Mouse (Mus musculus): ENCODE measurements at regions not wholly inside any gene's neighbourhood (a gene's known extent, or its start where the extent isn't known, plus 50 kb on each side); places are given as distances from the start of the nearest gene placed in this dataset.

- 93% methylated on average over 5 of the region's 5 CpGs for WGBS
- no peaks in the 10 kb centered on the region for H3K9me3 ChIP-seq (ENCODE audit: control insufficient read depth, low read length)
Measured at GRCm38 (mm10) chr12:54320533-54320932, 116.9 kb upstream of the Egln3 start.

GRCm38 (mm10) chr12:54316980-54317471 is 113.4 kb upstream of the Egln3 start:
- ATAC-seq (ENCODE audit: insufficient read depth, low FRiP score, low TSS enrichment): no peak; the same call in 1 of the 2 replicates
- Histone ChIP-seq H3K4me2 (ENCODE audit: low read depth) (peak overlapping the region; percentile 22), H3K9me3 (ENCODE audit: control insufficient read depth, low read length) (no peaks in the 10 kb centered on the region), H3K4me1 (ENCODE audit: control insufficient read depth, insufficient read depth, low read length) (peaks cover 14% of the 10 kb centered on the region), H3K27me3 (ENCODE audit: control insufficient read depth, insufficient read depth, low read length) (no peaks in the 10 kb centered on the region), H3K27ac (ENCODE audit: low read depth, low read length) (no peak overlapping the region), H3K4me3 (ENCODE audit: low read depth, low read length) (no peak overlapping the region), H3K36me3 (ENCODE audit: control insufficient read depth, insufficient read depth, low read length) (no peaks in the 10 kb centered on the region), H3K9ac (ENCODE audit: low read length) (no peak overlapping the region)
- 2% methylated on average over 16 of the region's 16 CpGs for WGBS
- peak; percentile 53 for DNase-seq (ENCODE audit: low spot score)

More at GRCm38 (mm10) chr12:54320533-54320932, 116.9 kb upstream of the Egln3 start:
- H3K36me3 ChIP-seq (ENCODE audit: control insufficient read depth, insufficient read depth, low read length): no peaks in the 10 kb centered on the region
- DNase-seq (ENCODE audit: low spot score) (no peak), ATAC-seq (ENCODE audit: insufficient read depth, low FRiP score, low TSS enrichment) (no peak)
- H3K9ac ChIP-seq (ENCODE audit: low read length): no peak overlapping the region
- H3K27me3 ChIP-seq (ENCODE audit: control insufficient read depth, insufficient read depth, low read length): no peaks in the 10 kb centered on the region
- H3K4me3 ChIP-seq (ENCODE audit: low read depth, low read length): no peak overlapping the region
- H3K4me2 ChIP-seq (ENCODE audit: low read depth): no peak overlapping the region
- H3K27ac ChIP-seq (ENCODE audit: low read depth, low read length): no peak overlapping the region
- H3K4me1 ChIP-seq (ENCODE audit: control insufficient read depth, insufficient read depth, low read length): 0 out of 2 replicates have a peak, but pooled peaks cover 4% of the 10 kb centered on the region

GRCm38 (mm10) chr12:54316066-54316567 is 112.5 kb upstream of the Egln3 start:
- ATAC-seq (ENCODE audit: insufficient read depth, low FRiP score, low TSS enrichment) (no peak), DNase-seq (ENCODE audit: low spot score) (no peak)
- H3K9me3 ChIP-seq (ENCODE audit: control insufficient read depth, low read length): no peaks in the 10 kb centered on the region
- H3K27me3 ChIP-seq (ENCODE audit: control insufficient read depth, insufficient read depth, low read length): no peaks in the 10 kb centered on the region
- H3K27ac ChIP-seq (ENCODE audit: low read depth, low read length): no peak overlapping the region
- 59% methylated on average over 15 of the region's 15 CpGs for WGBS
- no peak overlapping the region for H3K4me3 ChIP-seq (ENCODE audit: low read depth, low read length)
- H3K9ac ChIP-seq (ENCODE audit: low read length): no peak overlapping the region
- no peak overlapping the region for H3K4me2 ChIP-seq (ENCODE audit: low read depth)
- no peaks in the 10 kb centered on the region for H3K36me3 ChIP-seq (ENCODE audit: control insufficient read depth, insufficient read depth, low read length)
- H3K4me1 ChIP-seq (ENCODE audit: control insufficient read depth, insufficient read depth, low read length): peaks cover 14% of the 10 kb centered on the region

DNA sequence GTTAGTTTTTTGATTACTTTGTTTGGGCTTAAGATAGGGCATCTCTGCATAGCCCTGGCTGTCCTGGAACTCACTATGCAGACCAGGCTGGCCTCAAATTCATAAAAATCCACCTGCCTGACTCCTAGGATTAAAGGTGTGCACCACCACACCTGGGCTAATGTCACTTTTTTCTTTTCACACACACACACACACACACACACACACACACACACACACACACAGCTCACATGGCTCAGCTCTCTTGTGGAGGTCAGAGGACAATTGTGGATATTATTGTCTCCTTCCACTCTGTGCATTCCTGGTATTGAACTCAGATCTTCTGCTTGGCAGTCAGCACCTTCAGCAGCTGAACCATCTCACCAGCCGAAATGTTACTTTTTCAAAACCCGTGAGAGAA is 110.5 kb upstream of the Egln3 start:
- H3K4me3 ChIP-seq (ENCODE audit: low read depth, low read length): no peak overlapping the region
- no peaks in the 10 kb centered on the region for H3K36me3 ChIP-seq (ENCODE audit: control insufficient read depth, insufficient read depth, low read length)
- H3K27me3 ChIP-seq (ENCODE audit: control insufficient read depth, insufficient read depth, low read length): no peaks in the 10 kb centered on the region
- DNase-seq (ENCODE audit: low spot score) (no peak), ATAC-seq (ENCODE audit: insufficient read depth, low FRiP score, low TSS enrichment) (no peak)
- no peak overlapping the region for H3K27ac ChIP-seq (ENCODE audit: low read depth, low read length)
- no peaks in the 10 kb centered on the region for H3K9me3 ChIP-seq (ENCODE audit: control insufficient read depth, low read length)
- H3K4me2 ChIP-seq (ENCODE audit: low read depth): no peak overlapping the region
- H3K9ac ChIP-seq (ENCODE audit: low read length): no peak overlapping the region
- peaks cover 14% of the 10 kb centered on the region for H3K4me1 ChIP-seq (ENCODE audit: control insufficient read depth, insufficient read depth, low read length)
- 70% methylated on average over 2 of the region's 2 CpGs for WGBS

GRCm38 (mm10) chr12:54313211-54313845 is 109.7 kb upstream of the Egln3 start:
- Histone ChIP-seq H3K27ac (ENCODE audit: low read depth, low read length) (no peak overlapping the region), H3K9me3 (ENCODE audit: control insufficient read depth, low read length) (no peaks in the 10 kb centered on the region), H3K27me3 (ENCODE audit: control insufficient read depth, insufficient read depth, low read length) (no peaks in the 10 kb centered on the region), H3K4me3 (ENCODE audit: low read depth, low read length) (peak overlapping the region; percentile 31), H3K36me3 (ENCODE audit: control insufficient read depth, insufficient read depth, low read length) (no peaks in the 10 kb centered on the region), H3K9ac (ENCODE audit: low read length) (peak overlapping the region; percentile 56), H3K4me1 (ENCODE audit: control insufficient read depth, insufficient read depth, low read length) (peaks cover 14% of the 10 kb centered on the region), H3K4me2 (ENCODE audit: low read depth) (peak overlapping the region; percentile 75)
- ATAC-seq (ENCODE audit: insufficient read depth, low FRiP score, low TSS enrichment) (peak; percentile 73), DNase-seq (ENCODE audit: low spot score) (peak; percentile 63)
- under 1% methylated on average over 18 of the region's 20 CpGs for WGBS

DNA sequence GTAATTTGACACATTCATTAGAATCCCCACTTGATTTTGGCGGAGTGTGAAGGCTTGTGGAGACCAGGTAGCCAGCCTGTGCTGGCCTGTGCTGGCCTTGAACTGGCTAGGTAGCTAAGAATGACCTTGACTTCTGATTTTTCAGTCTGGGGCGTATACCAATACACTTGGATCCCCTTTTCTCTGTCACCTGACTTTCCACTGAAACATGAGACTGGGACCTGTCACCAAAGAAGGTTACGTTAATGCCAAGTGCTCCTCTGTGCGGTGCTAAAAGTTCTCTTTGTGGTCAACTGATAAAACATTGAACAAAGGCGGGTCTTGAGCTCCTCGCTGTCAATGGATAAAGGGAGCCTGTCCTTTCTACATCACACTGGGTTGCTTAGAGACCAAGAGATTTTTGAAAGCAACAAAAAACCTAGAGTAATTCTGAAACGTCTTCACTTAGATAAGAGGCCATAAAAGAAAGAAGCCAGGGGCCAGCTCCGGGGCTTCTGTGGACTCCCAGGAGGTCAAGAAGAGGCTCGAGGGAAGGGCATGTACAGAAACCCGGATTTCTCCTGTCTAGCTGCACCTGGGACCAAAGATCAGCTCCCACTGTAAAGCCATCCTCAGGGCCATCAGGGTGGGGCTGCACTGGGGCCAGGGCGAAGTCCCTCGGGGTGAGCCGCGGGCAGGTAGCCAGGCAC is 109.0 kb upstream of the Egln3 start:
- Histone ChIP-seq H3K4me3 (ENCODE audit: low read depth, low read length) (peak overlapping the region; percentile 31), H3K9me3 (ENCODE audit: control insufficient read depth, low read length) (no peaks in the 10 kb centered on the region), H3K27me3 (ENCODE audit: control insufficient read depth, insufficient read depth, low read length) (no peaks in the 10 kb centered on the region), H3K27ac (ENCODE audit: low read depth, low read length) (no peak overlapping the region), H3K9ac (ENCODE audit: low read length) (peak overlapping the region; percentile 56), H3K36me3 (ENCODE audit: control insufficient read depth, insufficient read depth, low read length) (no peaks in the 10 kb centered on the region), H3K4me1 (ENCODE audit: control insufficient read depth, insufficient read depth, low read length) (peaks cover 14% of the 10 kb centered on the region), H3K4me2 (ENCODE audit: low read depth) (peak overlapping the region; percentile 75)
- no peak for ATAC-seq (ENCODE audit: insufficient read depth, low FRiP score, low TSS enrichment)
- DNase-seq (ENCODE audit: low spot score): no peak
- 11% methylated on average over 14 of the region's 14 CpGs for WGBS

- 42% methylated on average over 4 of the region's 4 CpGs for WGBS
Measured at GRCm38 (mm10) chr12:54311896-54312521, 108.3 kb upstream of the Egln3 start.

DNA sequence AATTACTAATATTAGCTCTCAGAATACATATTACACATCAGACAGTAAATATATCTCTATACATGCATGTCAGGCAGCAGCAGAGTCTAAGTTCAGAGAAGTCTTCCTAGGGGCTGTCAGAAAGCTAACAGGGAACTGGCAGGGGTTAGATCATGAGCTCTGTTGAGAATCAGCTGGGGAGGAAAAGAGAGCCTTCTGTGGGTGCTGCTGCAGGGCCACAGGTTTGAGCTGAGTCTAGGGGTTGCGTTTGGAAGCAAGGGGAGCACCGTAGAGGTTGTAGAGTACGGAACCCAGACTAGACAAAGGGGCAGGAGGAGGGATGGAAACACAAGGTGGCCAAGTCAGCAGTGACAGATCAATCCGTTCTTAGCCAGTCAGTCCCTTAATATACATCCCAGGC is 106.2 kb upstream of the Egln3 start:
- H3K4me2 ChIP-seq (ENCODE audit: low read depth): no peak overlapping the region
- H3K9ac ChIP-seq (ENCODE audit: low read length): no peak overlapping the region
- no peak for ATAC-seq (ENCODE audit: insufficient read depth, low FRiP score, low TSS enrichment)
- no peak overlapping the region for H3K4me3 ChIP-seq (ENCODE audit: low read depth, low read length)
- H3K27ac ChIP-seq (ENCODE audit: low read depth, low read length): no peak overlapping the region
- no peak for DNase-seq (ENCODE audit: low spot score)
- H3K27me3 ChIP-seq (ENCODE audit: control insufficient read depth, insufficient read depth, low read length): no peaks in the 10 kb centered on the region
- 83% methylated on average over 4 of the region's 4 CpGs for WGBS
- H3K9me3 ChIP-seq (ENCODE audit: control insufficient read depth, low read length): no peaks in the 10 kb centered on the region
- peaks cover 9% of the 10 kb centered on the region for H3K4me1 ChIP-seq (ENCODE audit: control insufficient read depth, insufficient read depth, low read length)
- no peaks in the 10 kb centered on the region for H3K36me3 ChIP-seq (ENCODE audit: control insufficient read depth, insufficient read depth, low read length)

More at GRCm38 (mm10) chr12:54311896-54312521, 108.3 kb upstream of the Egln3 start:
- H3K36me3 ChIP-seq (ENCODE audit: control insufficient read depth, insufficient read depth, low read length): no peaks in the 10 kb centered on the region
- no peak for ATAC-seq (ENCODE audit: insufficient read depth, low FRiP score, low TSS enrichment)
- H3K9ac ChIP-seq (ENCODE audit: low read length): no peak overlapping the region
- H3K27ac ChIP-seq (ENCODE audit: low read depth, low read length): no peak overlapping the region
- no peaks in the 10 kb centered on the region for H3K27me3 ChIP-seq (ENCODE audit: control insufficient read depth, insufficient read depth, low read length)
- H3K4me2 ChIP-seq (ENCODE audit: low read depth): no peak overlapping the region
- H3K4me1 ChIP-seq (ENCODE audit: control insufficient read depth, insufficient read depth, low read length): peaks cover 12% of the 10 kb centered on the region
- no peak for DNase-seq (ENCODE audit: low spot score)
- no peak overlapping the region for H3K4me3 ChIP-seq (ENCODE audit: low read depth, low read length)
- no peaks in the 10 kb centered on the region for H3K9me3 ChIP-seq (ENCODE audit: control insufficient read depth, low read length)
